ENCODE assay signal across 9 mouse cellular contexts in the genomic region with DNA sequence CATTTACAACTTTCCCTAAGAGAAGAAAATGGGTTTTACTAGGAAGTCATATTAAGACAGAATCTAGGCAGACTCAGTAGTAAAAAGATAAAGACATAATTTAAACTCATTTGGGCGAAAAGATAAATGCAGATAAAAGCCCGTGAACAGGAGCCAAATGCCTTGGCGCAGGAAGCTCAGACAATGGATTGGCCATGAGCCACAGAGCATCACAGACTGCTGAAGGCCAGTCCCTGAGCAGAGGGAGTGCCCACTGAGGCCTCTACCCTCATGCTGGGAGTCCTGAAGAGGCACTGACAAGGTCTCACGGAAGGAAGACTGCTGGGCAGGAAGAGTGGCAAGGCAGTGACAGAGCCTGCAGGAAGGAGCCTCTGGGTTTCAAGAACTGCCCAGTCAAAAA.
DNase-seq lines count a peak whose midpoint lies in the region; ATAC-seq lines count a peak whose summit lies in the region.
"Had no signal": no experiment of that assay in that cellular context is flagged by ENCODE, and none has a peak within 500 bp of the region (broad histone marks: within the 10 kb centered on the region; RNA-seq: fewer than 3 reads in every experiment).

No protein-coding gene starts in this region.

- no peak overlapping the region for H3K4me2 ChIP-seq in embryonic facial prominence, embryonic 14.5 days (ENCODE audit: low read depth, low read length)

- H3K9ac ChIP-seq in embryonic facial prominence, embryonic 14.5 days (ENCODE audit: low read depth, low read length) = no peak overlapping the region

- WGBS in embryonic facial prominence, embryonic 14.5 days = 46% methylated on average over 4 of the region's 4 CpGs

- H3K36me3 ChIP-seq in embryonic facial prominence, embryonic 14.5 days (ENCODE audit: control insufficient read depth, insufficient read depth, low read length) = no peaks in the 10 kb centered on the region

- no peaks in the 10 kb centered on the region for H3K27me3 ChIP-seq in embryonic facial prominence, embryonic 14.5 days (replicated peaks; ENCODE audit: control insufficient read depth, insufficient read depth, low read length)

- no peak overlapping the region for H3K27ac ChIP-seq in embryonic facial prominence, embryonic 14.5 days (replicated peaks; ENCODE audit: low read depth, low read length)

- 0 out of 2 replicates have a peak, but pooled peaks cover 3% of the 10 kb centered on the region for H3K4me1 ChIP-seq in embryonic facial prominence, embryonic 14.5 days (ENCODE audit: control insufficient read depth, insufficient read depth, low read length)

- DNase-seq in ovary, adult 18-20 months (ENCODE audit: low spot score) = peak; percentile 36
- DNase-seq in ovary, postnatal 14 days (ENCODE audit: low spot score) = no peak
- peak; percentile 53 for DNase-seq in embryonic facial prominence, embryonic 14.5 days (ENCODE audit: low spot score)
- DNase-seq in kidney, postnatal 4 days = peak; percentile 55 to 67
- peak; percentile 63 to 83 for DNase-seq in lung, postnatal 4 days
- DNase-seq in cerebellum, adult 11 months = no peak
- DNase-seq: thymus, adult 2 months had no signal

- no peak overlapping the region for H3K4me3 ChIP-seq in embryonic facial prominence, embryonic 14.5 days (ENCODE audit: low read depth, low read length)

- no peak for ATAC-seq in embryonic facial prominence, embryonic 14.5 days (ENCODE audit: low read depth)
- no peak for ATAC-seq in erythroblast, adult 5-6 weeks (replicated peaks; ENCODE audit: low FRiP score, poor library complexity, severe bottlenecking)
- ATAC-seq: hindbrain, embryonic 16.5 days had no signal

- no peaks in the 10 kb centered on the region for H3K9me3 ChIP-seq in embryonic facial prominence, embryonic 14.5 days (ENCODE audit: control insufficient read depth, low read length)

Comparison
In these comparisons a context has a peak if more than half of its experiments do, and no peak if none do; other contexts are left out.
1. DNase-seq: peak in ovary, adult 18-20 months (single experiment), embryonic facial prominence, embryonic 14.5 days (single experiment), kidney, postnatal 4 days (2 of 2) and lung, postnatal 4 days (2 of 2); none in ovary, postnatal 14 days (single experiment) and cerebellum, adult 11 months (single experiment).